Mouse (Mus musculus) ovary, postnatal 14 days (tissue): ENCODE results near the gene Hdgf.

Experiments used
- DNase-seq: peaks from one replicate; pipeline ENCODE4 v3.0.0; 2022; ENCODE audit warnings: low spot score

The Hdgf gene

GRCm38 (mm10) chr3:87945781-87946540, 39.8 kb downstream of the Hdgf start:
- DNase-seq: no peak

DNA sequence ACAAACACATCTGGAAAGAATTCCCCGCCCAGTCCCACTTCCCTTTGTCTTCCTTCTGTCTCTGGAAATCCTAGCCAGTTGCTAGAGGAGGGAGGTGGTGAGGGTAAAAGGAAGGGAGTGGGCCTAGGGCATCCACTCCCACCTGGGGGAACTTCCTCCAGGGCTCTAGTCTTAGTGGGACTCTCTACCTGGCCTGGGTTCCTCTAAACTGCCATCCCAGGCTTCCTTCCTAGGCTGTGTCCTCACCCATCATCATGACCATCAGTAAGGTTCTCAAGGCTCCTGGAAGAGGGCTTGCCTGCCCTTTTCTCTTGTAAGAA, 40.4 kb downstream of the Hdgf start:
- no peak for DNase-seq

DNA sequence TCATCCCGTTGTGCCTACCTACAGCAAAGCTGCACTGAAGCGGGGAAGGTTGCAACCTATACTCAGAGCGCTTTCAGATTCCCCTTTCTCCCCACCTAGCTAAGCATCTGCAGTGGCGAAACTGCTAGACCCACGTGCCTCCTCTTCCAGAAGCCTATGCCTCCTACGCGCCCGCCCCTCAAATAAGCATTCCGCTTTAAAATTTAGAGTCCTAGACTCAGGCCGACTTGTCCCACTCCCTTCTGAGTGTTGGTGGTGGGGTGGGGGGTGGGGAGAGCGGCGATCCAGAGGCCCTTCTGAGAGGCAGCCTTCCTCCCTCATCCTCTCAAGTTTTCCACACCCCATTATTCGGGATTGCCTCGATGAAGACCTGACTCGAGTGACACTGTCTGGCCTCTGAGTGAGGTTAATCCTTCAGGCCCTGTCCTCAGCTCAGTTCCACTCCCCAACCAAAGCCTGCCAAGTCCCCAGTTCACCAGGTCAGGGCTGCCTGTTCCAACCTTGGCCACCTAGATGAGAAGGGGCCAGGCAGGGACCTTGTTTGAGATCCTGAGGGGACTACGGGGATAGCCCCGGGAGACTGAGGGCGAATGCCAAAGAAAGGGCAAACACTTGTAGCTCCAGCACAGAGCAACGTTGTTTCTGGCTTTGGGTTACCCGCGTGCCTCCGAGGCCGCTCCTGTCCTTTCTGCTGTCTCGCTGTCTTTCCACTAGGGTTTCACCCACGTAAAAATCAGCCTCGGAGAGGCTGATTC, 41.1 kb downstream of the Hdgf start:
- DNase-seq: no peak

GRCm38 (mm10) chr3:87947811-87948199, 41.7 kb downstream of the Hdgf start:
- no peak for DNase-seq

DNA sequence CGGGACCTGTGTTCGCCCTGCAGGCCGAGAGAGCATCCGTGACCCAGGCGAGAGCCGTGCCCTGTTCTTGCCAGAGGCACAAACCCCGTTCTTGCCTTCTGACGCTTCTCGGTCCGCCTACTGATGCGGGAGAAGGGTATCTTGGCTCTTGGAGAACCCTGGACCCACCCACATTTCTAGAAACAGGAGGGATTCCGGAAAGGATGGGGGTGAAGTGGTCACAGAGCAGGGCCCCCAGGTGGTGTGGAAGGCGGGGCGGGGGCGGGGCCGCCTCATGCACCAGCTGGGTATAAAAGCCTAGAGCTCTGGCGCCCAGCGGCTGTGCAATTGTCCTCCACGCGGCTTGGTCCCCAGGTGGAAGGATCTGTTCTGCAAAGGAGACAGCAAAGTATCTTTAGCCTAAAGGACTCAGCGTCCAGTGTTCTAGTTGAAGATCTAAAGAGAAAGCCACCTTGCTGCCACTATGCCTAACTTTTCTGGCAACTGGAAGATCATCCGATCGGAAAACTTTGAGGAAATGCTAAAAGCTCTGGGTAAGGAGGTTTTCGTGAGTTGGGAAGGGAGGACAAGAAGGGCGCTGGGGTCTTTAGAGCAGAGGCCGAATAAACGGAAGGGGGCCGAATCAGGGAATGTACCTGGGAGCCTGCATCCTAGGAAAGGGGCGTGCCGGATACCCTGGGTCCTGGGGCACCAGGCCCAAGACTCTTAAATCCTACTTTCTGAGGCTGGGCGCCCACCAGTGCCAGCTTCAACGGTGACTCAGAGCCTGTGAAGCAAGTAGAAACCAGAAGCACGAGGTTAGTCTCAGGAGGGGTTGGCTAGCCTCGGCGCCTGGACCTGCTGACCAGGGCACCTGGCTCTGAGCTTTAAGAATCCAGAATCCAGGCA, 42.5 kb downstream of the Hdgf start, which contains the start of gene Crabp2:
TSS of gene Crabp2 (plus strand) at position 289 of the 888 bp plus-strand sequence.
- no peak for DNase-seq

DNA sequence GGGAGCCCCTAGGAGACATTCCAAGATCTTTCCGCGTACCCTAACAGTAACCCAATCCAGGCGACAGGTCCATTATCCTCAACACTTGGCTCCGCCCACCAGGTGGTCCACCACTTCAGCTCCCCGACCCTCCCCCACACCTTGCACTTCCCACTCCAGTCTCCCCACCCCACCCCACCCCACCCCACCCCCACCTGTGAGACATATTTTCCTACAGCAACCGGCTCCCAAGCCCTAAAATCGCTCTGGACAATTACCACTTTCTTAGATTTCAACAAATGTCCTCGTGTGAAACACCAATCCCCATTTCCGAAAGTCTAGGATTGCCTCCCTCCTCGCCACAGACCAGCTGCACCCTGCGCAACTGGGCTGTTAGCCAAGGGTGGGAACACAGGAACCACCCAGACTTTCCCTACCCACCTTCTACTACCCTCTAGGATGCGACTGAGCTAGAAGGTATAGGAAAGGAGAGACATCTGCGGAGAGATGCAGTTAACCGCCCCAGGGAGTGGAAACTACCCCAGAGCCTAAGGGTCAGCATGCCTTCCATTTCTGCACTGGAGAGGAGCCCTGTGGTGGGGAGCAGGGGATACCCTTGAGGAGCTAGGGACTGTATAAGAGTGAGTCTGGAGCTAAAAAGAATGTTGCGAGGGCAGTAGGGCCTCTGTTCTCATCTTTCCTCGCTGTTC, 43.3 kb downstream of the Hdgf start:
- DNase-seq: no peak

DNA sequence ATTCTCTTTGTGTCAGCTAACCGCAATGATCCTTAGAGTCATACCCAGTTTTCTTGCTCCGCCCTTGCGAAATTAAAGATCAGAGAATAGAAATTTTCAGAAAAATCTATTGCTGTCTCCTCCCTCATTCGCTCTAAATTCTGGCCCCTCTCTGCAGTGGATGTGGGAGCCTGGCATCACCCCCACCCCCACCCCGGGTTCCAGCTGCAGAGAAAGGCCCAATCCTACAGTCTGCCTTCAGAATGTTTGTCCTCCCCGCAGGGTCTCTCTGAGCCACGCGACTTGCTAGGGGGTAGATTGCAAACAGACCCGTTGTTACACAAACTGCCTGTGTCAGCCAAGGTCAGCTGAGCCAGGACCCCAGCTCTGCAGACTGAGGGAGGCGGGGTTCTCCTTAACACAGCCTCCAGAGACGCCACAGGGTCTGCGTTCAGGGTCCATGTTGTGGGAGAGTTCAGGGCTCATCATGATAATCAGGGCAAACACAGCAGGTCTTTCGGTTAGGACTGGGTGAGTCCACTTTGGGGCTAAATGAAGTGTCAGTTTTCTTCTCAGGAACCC, 43.9 kb downstream of the Hdgf start:
- DNase-seq: no peak

DNA sequence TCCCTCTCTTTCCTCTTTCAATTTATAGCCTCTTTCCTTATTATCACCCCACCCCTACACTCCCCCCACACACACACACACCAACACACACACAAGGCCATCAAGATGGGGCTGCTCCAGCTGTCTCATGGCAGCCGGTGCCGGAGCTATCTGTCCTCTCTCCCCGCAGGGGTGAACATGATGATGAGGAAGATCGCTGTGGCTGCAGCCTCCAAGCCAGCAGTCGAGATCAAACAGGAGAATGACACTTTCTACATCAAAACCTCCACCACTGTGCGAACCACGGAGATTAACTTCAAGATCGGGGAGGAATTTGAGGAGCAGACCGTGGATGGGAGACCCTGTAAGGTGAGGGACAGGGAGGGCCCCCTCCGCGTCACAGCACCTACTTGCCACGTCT, 45.8 kb downstream of the Hdgf start:
- no peak for DNase-seq

DNA sequence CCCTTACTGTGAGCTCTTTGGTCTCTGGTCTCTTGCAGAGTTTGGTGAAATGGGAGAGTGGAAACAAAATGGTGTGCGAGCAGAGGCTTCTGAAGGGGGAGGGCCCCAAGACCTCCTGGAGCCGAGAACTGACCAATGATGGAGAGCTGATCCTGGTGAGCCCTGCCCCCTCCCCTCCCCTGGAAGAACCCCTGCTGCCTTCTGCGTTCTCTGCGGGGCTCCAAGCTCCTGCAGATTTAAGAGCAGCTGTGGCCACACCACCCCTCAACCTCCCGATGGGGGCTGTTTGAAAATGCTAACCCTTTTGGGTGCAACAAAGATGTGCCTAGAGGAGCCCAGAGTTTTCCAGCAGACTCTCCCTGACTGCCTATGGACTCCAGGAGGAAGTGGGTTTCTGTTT, 46.3 kb downstream of the Hdgf start:
- DNase-seq: no peak

GRCm38 (mm10) chr3:87958056-87958455, 51.9 kb downstream of the Hdgf start:
- no peak for DNase-seq

- no peak for DNase-seq
Measured at GRCm38 (mm10) chr3:87958476-87958875, 52.4 kb downstream of the Hdgf start.

DNA sequence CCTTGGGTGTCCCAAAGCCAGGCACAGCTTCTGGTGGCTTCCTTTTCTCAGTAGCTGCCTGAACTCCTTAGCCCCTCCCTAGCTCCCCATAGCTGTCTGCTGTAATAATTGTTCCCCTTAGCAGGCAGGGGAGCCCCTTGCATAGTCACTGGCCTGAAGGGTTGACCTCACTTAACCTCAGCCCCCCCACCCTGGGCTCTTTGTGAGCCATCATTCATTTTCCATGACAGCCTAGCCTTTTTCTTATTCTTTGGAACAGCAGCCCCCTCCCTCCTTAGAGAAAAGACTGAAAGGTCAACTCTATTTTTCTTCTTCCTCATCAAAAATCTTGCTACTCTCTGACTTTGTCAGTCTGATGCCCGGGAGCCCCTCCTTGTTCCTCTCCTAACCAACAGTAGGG, 52.8 kb downstream of the Hdgf start:
- DNase-seq: no peak

DNA sequence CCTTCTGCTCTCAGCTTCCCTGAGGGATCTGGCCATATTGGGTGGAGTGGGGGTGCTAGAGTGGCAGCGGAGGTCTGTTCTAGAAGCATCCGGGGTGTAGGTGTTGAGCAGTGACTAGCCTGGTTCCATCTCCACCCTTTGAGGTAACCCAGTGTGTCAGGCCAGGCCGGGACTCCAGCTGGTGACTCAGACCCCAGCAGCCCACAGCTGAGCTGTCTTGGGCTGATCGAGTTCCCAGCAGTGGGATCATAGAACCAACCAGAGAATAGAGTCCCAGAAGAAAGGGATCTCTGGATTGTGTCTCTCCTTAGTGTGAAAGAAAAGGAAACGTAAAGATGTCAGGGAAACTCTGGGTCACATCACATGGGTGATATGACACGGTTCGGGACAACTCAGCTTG, 53.2 kb downstream of the Hdgf start:
- DNase-seq: no peak

DNA sequence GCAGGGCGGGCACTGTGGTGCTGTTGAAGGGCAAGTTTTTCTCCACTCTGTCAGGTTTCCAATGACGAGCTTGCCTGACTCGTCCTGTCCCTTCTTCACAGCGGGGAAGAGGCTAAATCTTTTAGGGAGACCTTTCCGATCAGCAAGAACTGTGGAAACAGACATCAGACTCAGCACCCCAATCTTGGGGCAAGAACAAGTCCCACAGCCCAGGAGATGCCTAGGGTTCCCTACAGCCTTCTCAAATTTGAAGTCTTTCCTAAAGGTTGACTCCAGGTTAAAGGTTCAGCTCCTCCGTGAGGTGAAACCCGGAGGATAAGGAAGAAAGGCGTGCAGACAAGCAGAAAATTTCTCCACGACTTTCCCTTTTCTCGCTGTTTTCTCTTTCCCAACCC, 54.1 kb downstream of the Hdgf start:
- no peak for DNase-seq

- DNase-seq: peak; percentile 82
Measured at GRCm38 (mm10) chr3:87960586-87961191, 54.6 kb downstream of the Hdgf start.
